Comparison of ENCODE assay signal across 11 mouse cellular contexts in genomic region chr7:19007026-19007977, GRCm38 (mm10). TPM values are rescaled to one million over a fixed set of nuclear protein-coding genes. Genes with fewer than 3 reads are reported as not detected.
A peak's percentile ranks its signal among the peaks of the same experiment; 100 is the strongest.
DNase-seq lines count a peak whose midpoint lies in the region; ATAC-seq and TF ChIP-seq lines count a peak whose summit lies in the region.
"Had no signal": no experiment of that assay in that cellular context is flagged by ENCODE, and none has a peak within 500 bp of the region (broad histone marks: within the 10 kb centered on the region; RNA-seq: fewer than 3 reads in every experiment).

No protein-coding gene starts in this region.

- ATAC-seq in forebrain, embryonic 12.5 days (ENCODE audit: low FRiP score), result no peak
- ATAC-seq in midbrain, embryonic 13.5 days, result no peak
- no peak for ATAC-seq in midbrain, embryonic 15.5 days (replicated peaks)
- ATAC-seq in limb, embryonic 14.5 days (ENCODE audit: low FRiP score, low read depth), result no peak
- peak; percentile 41 for ATAC-seq in stomach, postnatal 0 days (ENCODE audit: low FRiP score, low TSS enrichment)
- no peak for ATAC-seq in megakaryocyte-erythroid progenitor cell, adult 5-6 weeks (replicated peaks; ENCODE audit: low FRiP score, low TSS enrichment, poor library complexity, severe bottlenecking)

- no peak overlapping the region; the same call in 1 of the 2 replicates for H3K9ac ChIP-seq in forebrain, embryonic 12.5 days
- no peak overlapping the region for H3K9ac ChIP-seq in midbrain, embryonic 13.5 days (replicated peaks)
- H3K9ac ChIP-seq in midbrain, embryonic 15.5 days, result no peak overlapping the region
- H3K9ac ChIP-seq in limb, embryonic 14.5 days (ENCODE audit: low read depth, low read length, severe bottlenecking), result no peak overlapping the region
- peak overlapping the region; percentile 38; the same call in 1 of the 2 replicates for H3K9ac ChIP-seq in stomach, postnatal 0 days (ENCODE audit: low read length)

- 0 out of 2 replicates have a peak overlapping the region, but pooled peaks have one; percentile 18 for H3K4me3 ChIP-seq in forebrain, embryonic 10.5 days
- no peak overlapping the region for H3K4me3 ChIP-seq in forebrain, embryonic 12.5 days (replicated peaks)
- H3K4me3 ChIP-seq in midbrain, embryonic 13.5 days (replicated peaks), result no peak overlapping the region
- H3K4me3 ChIP-seq in midbrain, embryonic 15.5 days, result no peak overlapping the region
- H3K4me3 ChIP-seq in limb, embryonic 14.5 days (replicated peaks; ENCODE audit: low read length), result 0 out of 2 replicates have a peak overlapping the region, but pooled peaks have one; percentile 0
- no peak overlapping the region for H3K4me3 ChIP-seq in stomach, postnatal 0 days (ENCODE audit: low read depth, low read length)

- no peaks in the 10 kb centered on the region for H3K9me3 ChIP-seq in forebrain, embryonic 10.5 days
- no peaks in the 10 kb centered on the region for H3K9me3 ChIP-seq in forebrain, embryonic 12.5 days
- H3K9me3 ChIP-seq in midbrain, embryonic 13.5 days, result no peaks in the 10 kb centered on the region
- no peaks in the 10 kb centered on the region for H3K9me3 ChIP-seq in midbrain, embryonic 15.5 days
- H3K9me3 ChIP-seq in limb, embryonic 14.5 days (ENCODE audit: control insufficient read depth, low read length), result no peaks in the 10 kb centered on the region
- H3K9me3 ChIP-seq in stomach, postnatal 0 days (ENCODE audit: control insufficient read depth, low read length), result no peaks in the 10 kb centered on the region

- no peaks in the 10 kb centered on the region for H3K27me3 ChIP-seq in forebrain, embryonic 10.5 days (ENCODE audit: poor library complexity, severe bottlenecking)
- H3K27me3 ChIP-seq in forebrain, embryonic 12.5 days, result no peaks in the 10 kb centered on the region
- H3K27me3 ChIP-seq in midbrain, embryonic 13.5 days, result no peaks in the 10 kb centered on the region
- H3K27me3 ChIP-seq in midbrain, embryonic 15.5 days (replicated peaks), result no peaks in the 10 kb centered on the region
- H3K27me3 ChIP-seq in limb, embryonic 14.5 days (ENCODE audit: control insufficient read depth, insufficient read depth, low read length), result no peaks in the 10 kb centered on the region
- no peaks in the 10 kb centered on the region for H3K27me3 ChIP-seq in stomach, postnatal 0 days (ENCODE audit: control insufficient read depth, insufficient read depth, low read length)

- no peak for DNase-seq in forebrain, embryonic 10.5 days (ENCODE audit: extremely low spot score, low spot score)
- DNase-seq in limb, embryonic 14.5 days (ENCODE audit: low spot score), result no peak
- DNase-seq in stomach, postnatal 0 days (ENCODE audit: low spot score), result peak; percentile 85
- no peak for DNase-seq in MN1 (ENCODE audit: low spot score)

- no peak for TF ChIP-seq POLR2A in limb, embryonic 14.5 days (IDR thresholded peaks at IDR 0.05; ENCODE audit: borderline replicate concordance, extremely low read depth, insufficient read depth, insufficient read length)

- WGBS in forebrain, embryonic 10.5 days, result 79% methylated on average over 13 of the region's 13 CpGs
- 80% methylated on average over 13 of the region's 13 CpGs for WGBS in forebrain, embryonic 12.5 days
- 80% methylated on average over 13 of the region's 13 CpGs for WGBS in midbrain, embryonic 13.5 days
- 87% methylated on average over 13 of the region's 13 CpGs for WGBS in midbrain, embryonic 15.5 days
- WGBS in limb, embryonic 14.5 days, result 75% methylated on average over 13 of the region's 13 CpGs
- 48% methylated on average over 13 of the region's 13 CpGs for WGBS in stomach, postnatal 0 days

- no peak for TF ChIP-seq CTCF in stomach, postnatal 0 days (IDR thresholded peaks at IDR 0.05; ENCODE audit: low read depth)

- H3K4me2 ChIP-seq in forebrain, embryonic 12.5 days, result no peak overlapping the region
- 0 out of 2 replicates have a peak overlapping the region, but pooled peaks have one; percentile 100 for H3K4me2 ChIP-seq in midbrain, embryonic 13.5 days (replicated peaks)
- H3K4me2 ChIP-seq in midbrain, embryonic 15.5 days, result no peak overlapping the region
- no peak overlapping the region for H3K4me2 ChIP-seq in limb, embryonic 14.5 days (replicated peaks; ENCODE audit: low read depth, low read length, severe bottlenecking)
- peak overlapping the region; percentile 34; the same call in 1 of the 2 replicates for H3K4me2 ChIP-seq in stomach, postnatal 0 days (replicated peaks; ENCODE audit: low read depth)

- TF ChIP-seq EP300 in stomach, postnatal 0 days (optimal IDR thresholded peaks at IDR 0.05), result no peak

- peaks cover 61% of the 10 kb centered on the region for H3K4me1 ChIP-seq in forebrain, embryonic 10.5 days
- H3K4me1 ChIP-seq in forebrain, embryonic 12.5 days, result peaks cover 50% of the 10 kb centered on the region
- H3K4me1 ChIP-seq in midbrain, embryonic 13.5 days (replicated peaks), result peaks cover 51% of the 10 kb centered on the region
- peaks cover 47% of the 10 kb centered on the region for H3K4me1 ChIP-seq in midbrain, embryonic 15.5 days
- peaks cover 39% of the 10 kb centered on the region for H3K4me1 ChIP-seq in limb, embryonic 14.5 days (ENCODE audit: control insufficient read depth, insufficient read depth, low read length)
- H3K4me1 ChIP-seq in stomach, postnatal 0 days (replicated peaks; ENCODE audit: control insufficient read depth, insufficient read depth), result peaks cover 7% of the 10 kb centered on the region; the same call in 1 of the 2 replicates

- no peak overlapping the region for H3K27ac ChIP-seq in forebrain, embryonic 10.5 days
- no peak overlapping the region for H3K27ac ChIP-seq in forebrain, embryonic 12.5 days
- H3K27ac ChIP-seq in midbrain, embryonic 13.5 days, result no peak overlapping the region
- H3K27ac ChIP-seq in midbrain, embryonic 15.5 days, result no peak overlapping the region
- no peak overlapping the region for H3K27ac ChIP-seq in limb, embryonic 14.5 days (replicated peaks; ENCODE audit: low read depth, low read length)
- H3K27ac ChIP-seq in stomach, postnatal 0 days (replicated peaks), result peak overlapping the region; percentile 85

- peaks cover 35% of the 10 kb centered on the region for H3K36me3 ChIP-seq in forebrain, embryonic 10.5 days (replicated peaks)
- H3K36me3 ChIP-seq in forebrain, embryonic 12.5 days (replicated peaks), result peaks cover 31% of the 10 kb centered on the region
- H3K36me3 ChIP-seq in midbrain, embryonic 13.5 days, result peaks cover 21% of the 10 kb centered on the region
- peaks cover 10% of the 10 kb centered on the region for H3K36me3 ChIP-seq in midbrain, embryonic 15.5 days (replicated peaks)
- peaks cover 34% of the 10 kb centered on the region for H3K36me3 ChIP-seq in limb, embryonic 14.5 days (ENCODE audit: control insufficient read depth, insufficient read depth, low read length)
- H3K36me3 ChIP-seq in stomach, postnatal 0 days (ENCODE audit: control insufficient read depth, insufficient read depth, low read length), result no peaks in the 10 kb centered on the region

RNA-seq across cellular contexts. Expression of gene Irf2bp1, which starts 3.5 kb away (rescaled TPM):
- polyA plus RNA-seq in forebrain, embryonic 10.5 days (2016; fragmentation: Nextera tagmentation; extraction: Ambion mirVana), result 21.3 and 22.1 TPM in 2 replicates
- 36.2 and 39.8 TPM in 2 replicates for polyA plus RNA-seq in forebrain, embryonic 12.5 days (2016; fragmentation: Nextera tagmentation; extraction: Ambion mirVana)
- polyA plus RNA-seq in midbrain, embryonic 13.5 days (2015; fragmentation: Nextera tagmentation; extraction: Ambion mirVana), result 21.6 and 29.4 TPM in 2 replicates
- 33.4 and 40.2 TPM in 2 replicates for polyA plus RNA-seq in midbrain, embryonic 15.5 days (2015; fragmentation: Nextera tagmentation; extraction: Ambion mirVana)
- 36.1 and 46.8 TPM in 2 replicates for polyA plus RNA-seq in limb, embryonic 14.5 days (2012; rRNA removed)
- polyA plus RNA-seq in limb, embryonic 14.5 days (2014; fragmentation: Nextera tagmentation; extraction: Ambion mirVana), result 34.2 and 37.3 TPM in 2 replicates
- 9.8 and 12.0 TPM in 2 replicates for polyA plus RNA-seq in stomach, postnatal 0 days (2015; fragmentation: Nextera tagmentation; extraction: Ambion mirVana)
- 23.8 TPM in 2 replicates for total RNA-seq in megakaryocyte-erythroid progenitor cell, adult 5-6 weeks (2014; fragmentation: Nextera tagmentation)
- total RNA-seq in megakaryocyte-erythroid progenitor cell, adult 5-6 weeks (2017), result 12.3 and 12.7 TPM in 2 replicates

RNA-seq across cellular contexts. Expression of gene Foxa3, which starts 16.0 kb away (rescaled TPM):
- not detected in 2 replicates for polyA plus RNA-seq in forebrain, embryonic 10.5 days (2016; fragmentation: Nextera tagmentation; extraction: Ambion mirVana)
- polyA plus RNA-seq in forebrain, embryonic 12.5 days (2016; fragmentation: Nextera tagmentation; extraction: Ambion mirVana), result 0.09 TPM in 1 of 2 replicates, not detected in the other
- polyA plus RNA-seq in midbrain, embryonic 13.5 days (2015; fragmentation: Nextera tagmentation; extraction: Ambion mirVana), result not detected in 2 replicates
- polyA plus RNA-seq in midbrain, embryonic 15.5 days (2015; fragmentation: Nextera tagmentation; extraction: Ambion mirVana), result not detected in 2 replicates
- 5.3 and 6.7 TPM in 2 replicates for polyA plus RNA-seq in limb, embryonic 14.5 days (2012; rRNA removed)
- 3.1 and 3.2 TPM in 2 replicates for polyA plus RNA-seq in limb, embryonic 14.5 days (2014; fragmentation: Nextera tagmentation; extraction: Ambion mirVana)
- 39.2 and 46.0 TPM in 2 replicates for polyA plus RNA-seq in stomach, postnatal 0 days (2015; fragmentation: Nextera tagmentation; extraction: Ambion mirVana)
- not detected in 2 replicates for total RNA-seq in megakaryocyte-erythroid progenitor cell, adult 5-6 weeks (2014; fragmentation: Nextera tagmentation)
- not detected in 2 replicates for total RNA-seq in megakaryocyte-erythroid progenitor cell, adult 5-6 weeks (2017)
- total RNA-seq: layer of hippocampus, postnatal 25 days had no signal

RNA-seq across cellular contexts. Expression of gene Mypop, which starts 16.3 kb away (rescaled TPM):
- polyA plus RNA-seq in forebrain, embryonic 10.5 days (2016; fragmentation: Nextera tagmentation; extraction: Ambion mirVana), result 3.9 and 4.4 TPM in 2 replicates
- polyA plus RNA-seq in forebrain, embryonic 12.5 days (2016; fragmentation: Nextera tagmentation; extraction: Ambion mirVana), result 3.3 and 4.6 TPM in 2 replicates
- polyA plus RNA-seq in midbrain, embryonic 13.5 days (2015; fragmentation: Nextera tagmentation; extraction: Ambion mirVana), result 3.8 and 4.2 TPM in 2 replicates
- 5.8 and 6.2 TPM in 2 replicates for polyA plus RNA-seq in midbrain, embryonic 15.5 days (2015; fragmentation: Nextera tagmentation; extraction: Ambion mirVana)
- polyA plus RNA-seq in limb, embryonic 14.5 days (2012; rRNA removed), result 13.6 and 19.3 TPM in 2 replicates
- polyA plus RNA-seq in limb, embryonic 14.5 days (2014; fragmentation: Nextera tagmentation; extraction: Ambion mirVana), result 5.3 and 5.7 TPM in 2 replicates
- polyA plus RNA-seq in stomach, postnatal 0 days (2015; fragmentation: Nextera tagmentation; extraction: Ambion mirVana), result 1.3 and 1.4 TPM in 2 replicates
- not detected in 2 replicates for total RNA-seq in megakaryocyte-erythroid progenitor cell, adult 5-6 weeks (2014; fragmentation: Nextera tagmentation)
- total RNA-seq in megakaryocyte-erythroid progenitor cell, adult 5-6 weeks (2017), result 0.23 and 2.0 TPM in 2 replicates

RNA-seq across cellular contexts. Expression of gene Sympk, which starts 16.9 kb away (rescaled TPM):
- polyA plus RNA-seq in forebrain, embryonic 10.5 days (2016; fragmentation: Nextera tagmentation; extraction: Ambion mirVana), result 41.2 and 46.3 TPM in 2 replicates
- polyA plus RNA-seq in forebrain, embryonic 12.5 days (2016; fragmentation: Nextera tagmentation; extraction: Ambion mirVana), result 50.6 and 53.2 TPM in 2 replicates
- polyA plus RNA-seq in midbrain, embryonic 13.5 days (2015; fragmentation: Nextera tagmentation; extraction: Ambion mirVana), result 31.8 and 37.2 TPM in 2 replicates
- polyA plus RNA-seq in midbrain, embryonic 15.5 days (2015; fragmentation: Nextera tagmentation; extraction: Ambion mirVana), result 30.6 and 32.7 TPM in 2 replicates
- polyA plus RNA-seq in limb, embryonic 14.5 days (2012; rRNA removed), result 97.0 and 113 TPM in 2 replicates
- polyA plus RNA-seq in limb, embryonic 14.5 days (2014; fragmentation: Nextera tagmentation; extraction: Ambion mirVana), result 23.0 and 27.5 TPM in 2 replicates
- 9.1 and 9.6 TPM in 2 replicates for polyA plus RNA-seq in stomach, postnatal 0 days (2015; fragmentation: Nextera tagmentation; extraction: Ambion mirVana)
- total RNA-seq in megakaryocyte-erythroid progenitor cell, adult 5-6 weeks (2014; fragmentation: Nextera tagmentation), result 73.9 and 91.0 TPM in 2 replicates
- 35.3 and 52.2 TPM in 2 replicates for total RNA-seq in megakaryocyte-erythroid progenitor cell, adult 5-6 weeks (2017)

RNA-seq across cellular contexts. Expression of gene Nanos2, which starts 20.1 kb away (rescaled TPM):
- polyA plus RNA-seq in forebrain, embryonic 10.5 days (2016; fragmentation: Nextera tagmentation; extraction: Ambion mirVana), result 0.15 TPM in 1 of 2 replicates, not detected in the other
- polyA plus RNA-seq in forebrain, embryonic 12.5 days (2016; fragmentation: Nextera tagmentation; extraction: Ambion mirVana), result 0.24 and 0.28 TPM in 2 replicates
- polyA plus RNA-seq in midbrain, embryonic 13.5 days (2015; fragmentation: Nextera tagmentation; extraction: Ambion mirVana), result 0.26 and 0.58 TPM in 2 replicates
- polyA plus RNA-seq in midbrain, embryonic 15.5 days (2015; fragmentation: Nextera tagmentation; extraction: Ambion mirVana), result 0.80 and 1.0 TPM in 2 replicates
- 0.06 TPM in 1 of 2 replicates, not detected in the other for polyA plus RNA-seq in limb, embryonic 14.5 days (2012; rRNA removed)
- not detected in 2 replicates for polyA plus RNA-seq in limb, embryonic 14.5 days (2014; fragmentation: Nextera tagmentation; extraction: Ambion mirVana)
- not detected in 2 replicates for polyA plus RNA-seq in stomach, postnatal 0 days (2015; fragmentation: Nextera tagmentation; extraction: Ambion mirVana)
- total RNA-seq in megakaryocyte-erythroid progenitor cell, adult 5-6 weeks (2014; fragmentation: Nextera tagmentation), result not detected in 2 replicates
- total RNA-seq in megakaryocyte-erythroid progenitor cell, adult 5-6 weeks (2017), result not detected in 2 replicates
- polyA plus RNA-seq: C2C12; heart, embryonic 16.5 days had no signal

Comparison
In these comparisons a context has a peak if more than half of its experiments do, and no peak if none do; other contexts are left out.
1. H3K4me3 ChIP-seq: peak in forebrain, embryonic 10.5 days (single experiment) and limb, embryonic 14.5 days (single experiment); none in forebrain, embryonic 12.5 days (single experiment), midbrain, embryonic 13.5 days (single experiment), midbrain, embryonic 15.5 days (single experiment) and stomach, postnatal 0 days (single experiment).
2. H3K4me2 ChIP-seq: peak in midbrain, embryonic 13.5 days (single experiment) and stomach, postnatal 0 days (single experiment); none in forebrain, embryonic 12.5 days (single experiment), midbrain, embryonic 15.5 days (single experiment) and limb, embryonic 14.5 days (single experiment).